ENCODE assay signal across 8 mouse cellular contexts in genomic region chr4:57798286-57799018, GRCm38 (mm10).
A peak's percentile ranks its signal among the peaks of the same experiment; 100 is the strongest.
DNase-seq lines count a peak whose midpoint lies in the region; ATAC-seq and TF ChIP-seq lines count a peak whose summit lies in the region.

No protein-coding gene starts in this region.

- 0 out of 2 replicates have a peak, but pooled peaks cover 2% of the 10 kb centered on the region for H3K36me3 ChIP-seq in hindbrain, embryonic 13.5 days
- H3K36me3 ChIP-seq in midbrain, embryonic 14.5 days (ENCODE audit: control insufficient read depth, insufficient read depth, low read length) = no peaks in the 10 kb centered on the region

- H3K27me3 ChIP-seq in hindbrain, embryonic 13.5 days = no peaks in the 10 kb centered on the region
- no peaks in the 10 kb centered on the region for H3K27me3 ChIP-seq in midbrain, embryonic 14.5 days (ENCODE audit: control insufficient read depth, insufficient read depth, low read length)

- H3K4me3 ChIP-seq in lung, adult 2 months (replicated peaks; ENCODE audit: extremely low read depth, low read depth, low read length) = no peak overlapping the region
- H3K4me3 ChIP-seq in hindbrain, embryonic 13.5 days = no peak overlapping the region
- no peak overlapping the region for H3K4me3 ChIP-seq in midbrain, embryonic 14.5 days (replicated peaks; ENCODE audit: low read depth, low read length)

- peak; percentile 52; the same call in 1 of the 2 replicates for ATAC-seq in hindbrain, embryonic 13.5 days (ENCODE audit: low FRiP score)
- 0 out of 2 replicates have a peak, but pooled peaks have one; percentile 24 for ATAC-seq in midbrain, embryonic 14.5 days (ENCODE audit: low FRiP score, low TSS enrichment)

- TF ChIP-seq POLR2A in lung, adult 2 months (IDR thresholded peaks at IDR 0.05; ENCODE audit: borderline replicate concordance, extremely low read depth, low read depth, low read length) = no peak

- peak; percentile 44 to 62 for DNase-seq in lung, adult 18-20 months
- no peak for DNase-seq in lung, adult 2 months
- peak; percentile 84 for DNase-seq in adrenal gland, adult 8-10 months
- peak; percentile 46 for DNase-seq in midbrain, embryonic 14.5 days
- DNase-seq in right cerebral cortex, postnatal 14 days = no peak
- no peak for DNase-seq in right cerebral cortex, postnatal 10 days (ENCODE audit: low spot score in 2 of 2)
- no peak for DNase-seq in cerebellum, adult 9-11 months

- no peak for TF ChIP-seq CTCF in lung, adult 2 months (IDR thresholded peaks at IDR 0.05; ENCODE audit: insufficient read depth, low read length)

- no peak overlapping the region for H3K4me2 ChIP-seq in hindbrain, embryonic 13.5 days
- no peak overlapping the region for H3K4me2 ChIP-seq in midbrain, embryonic 14.5 days (ENCODE audit: low read length)

- no peak overlapping the region for H3K9ac ChIP-seq in hindbrain, embryonic 13.5 days
- no peak overlapping the region for H3K9ac ChIP-seq in midbrain, embryonic 14.5 days (replicated peaks; ENCODE audit: low read length)

- H3K9me3 ChIP-seq in hindbrain, embryonic 13.5 days = no peaks in the 10 kb centered on the region
- no peaks in the 10 kb centered on the region for H3K9me3 ChIP-seq in midbrain, embryonic 14.5 days (ENCODE audit: control insufficient read depth, low read length)

- H3K4me1 ChIP-seq in lung, adult 2 months (ENCODE audit: control insufficient read depth, insufficient read depth, low read length) = peaks cover 26% of the 10 kb centered on the region
- H3K4me1 ChIP-seq in hindbrain, embryonic 13.5 days (replicated peaks) = peaks cover 9% of the 10 kb centered on the region
- H3K4me1 ChIP-seq in midbrain, embryonic 14.5 days (ENCODE audit: control insufficient read depth, insufficient read depth, low read length) = no peaks in the 10 kb centered on the region

- 16% methylated on average over 10 of the region's 10 CpGs for WGBS in lung, adult 2 months
- WGBS in hindbrain, embryonic 13.5 days = 25% methylated on average over 10 of the region's 10 CpGs
- 7% methylated on average over 10 of the region's 10 CpGs for WGBS in midbrain, embryonic 14.5 days

- no peak overlapping the region for H3K27ac ChIP-seq in hindbrain, embryonic 13.5 days
- no peak overlapping the region; the same call in 1 of the 2 replicates for H3K27ac ChIP-seq in midbrain, embryonic 14.5 days (replicated peaks; ENCODE audit: low read depth, low read length)

Comparison
In these comparisons a context has a peak if more than half of its experiments do, and no peak if none do; other contexts are left out.
1. DNase-seq: peak in lung, adult 18-20 months (2 of 2), adrenal gland, adult 8-10 months (single experiment) and midbrain, embryonic 14.5 days (single experiment); none in lung, adult 2 months (single experiment), right cerebral cortex, postnatal 14 days (single experiment), right cerebral cortex, postnatal 10 days (0 of 2) and cerebellum, adult 9-11 months (single experiment).